Mouse (Mus musculus) frontal cortex, postnatal 36 days (tissue): ENCODE data around the gene Atp8b3.

Experiments used
- DNase-seq, 2 experiments: peaks; one replicate each; pipeline ENCODE4 v3.0.0; 2022; ENCODE audit warnings: low spot score in 2 of 2

Gene Atp8b3

GRCm38 (mm10) chr10:80523299-80523698 is 15.6 kb downstream of the Atp8b3 start:
- DNase-seq = no peak

GRCm38 (mm10) chr10:80519287-80519686 is 19.6 kb downstream of the Atp8b3 start:
- DNase-seq = no peak

- peak in 1 of 2 experiments; percentile 7 for DNase-seq
Measured at GRCm38 (mm10) chr10:80513739-80514138, 25.2 kb downstream of the Atp8b3 start.

- DNase-seq = no peak
Measured at GRCm38 (mm10) chr10:80510273-80510660, 28.7 kb downstream of the Atp8b3 start.

GRCm38 (mm10) chr10:80509412-80510272 is 29.3 kb downstream of the Atp8b3 start:
- peak; percentile 71 to 76 for DNase-seq

- DNase-seq = peak; percentile 48 to 49
Measured at GRCm38 (mm10) chr10:80506222-80506621, 32.7 kb downstream of the Atp8b3 start.

- DNase-seq = no peak
Measured at GRCm38 (mm10) chr10:80504724-80505123, 34.2 kb downstream of the Atp8b3 start.

- DNase-seq = no peak
Measured at GRCm38 (mm10) chr10:80503599-80504220, 35.2 kb downstream of the Atp8b3 start.

GRCm38 (mm10) chr10:80502819-80503314 is 36.1 kb downstream of the Atp8b3 start:
- no peak for DNase-seq

GRCm38 (mm10) chr10:80502291-80502690 is 36.6 kb downstream of the Atp8b3 start:
- no peak for DNase-seq

GRCm38 (mm10) chr10:80496421-80496820 is 42.5 kb downstream of the Atp8b3 start:
- no peak for DNase-seq

- DNase-seq = no peak
Measured at GRCm38 (mm10) chr10:80495901-80496300, 43.0 kb downstream of the Atp8b3 start.

- no peak for DNase-seq
Measured at GRCm38 (mm10) chr10:80494732-80495131, 44.2 kb downstream of the Atp8b3 start, which contains the start of gene Onecut3. Gene Onecut3 (plus strand): TSS chr10:80494835.

GRCm38 (mm10) chr10:80490051-80490450 is 48.9 kb downstream of the Atp8b3 start:
- DNase-seq = no peak

GRCm38 (mm10) chr10:80486862-80487379 is 52.0 kb downstream of the Atp8b3 start:
- DNase-seq = no peak

- DNase-seq = no peak
Measured at GRCm38 (mm10) chr10:80481002-80481401, 57.9 kb downstream of the Atp8b3 start.

GRCm38 (mm10) chr10:80478531-80478930 is 60.4 kb downstream of the Atp8b3 start:
- DNase-seq = no peak

GRCm38 (mm10) chr10:80475290-80475959 is 63.5 kb downstream of the Atp8b3 start:
- DNase-seq = peak; percentile 76 to 88
